Mouse (Mus musculus) ES-E14 (cell line): ENCODE data around the gene Chst11.

Experiments
- HCFC1 ChIP-seq: IDR thresholded peaks from 2 replicates; pipeline ENCODE4 v1.6.1; 2012; ENCODE audit warnings: low read length, inconsistent platforms, borderline replicate concordance; ENCODE audit not compliant: insufficient read depth
- MAFK ChIP-seq: IDR thresholded peaks from 2 replicates; pipeline ENCODE4 v1.6.1; 2014; ENCODE audit warnings: mild to moderate bottlenecking, low read depth, low read length, inconsistent platforms; ENCODE audit not compliant: insufficient read depth
- ZC3H11A ChIP-seq: IDR thresholded peaks from 2 replicates; pipeline ENCODE4 v1.6.1; 2012; ENCODE audit warnings: low read depth, mild to moderate bottlenecking, inconsistent platforms, low read length, borderline replicate concordance
- ZNF384 ChIP-seq: IDR thresholded peaks from 2 replicates; pipeline ENCODE4 v1.6.1; 2012; ENCODE audit warnings: low read depth, low read length, inconsistent platforms

GRCm38 (mm10) chr10:83233967-83234366 is 248.7 kb downstream of the Chst11 start:
- TF ChIP-seq ZNF384 (no peak), ZC3H11A (no peak), MAFK (no peak), HCFC1 (no peak)
